Comparison of ENCODE assay signal across 10 mouse cellular contexts in genomic region chr15:31344811-31345211, GRCm38 (mm10). TPM values are rescaled to one million over a fixed set of nuclear protein-coding genes. Genes with fewer than 3 reads are reported as not detected.
DNase-seq lines count a peak whose midpoint lies in the region; ATAC-seq and TF ChIP-seq lines count a peak whose summit lies in the region.
"Had no signal": no experiment of that assay in that cellular context is flagged by ENCODE, and none has a peak within 500 bp of the region (broad histone marks: within the 10 kb centered on the region; RNA-seq: fewer than 3 reads in every experiment).

No protein-coding gene starts in this region.

- peak overlapping the region; percentile 87 for H3K9ac ChIP-seq in CH12.LX (ENCODE audit: insufficient read depth, low read depth)
- H3K9ac ChIP-seq in neural tube, embryonic 12.5 days, result no peak overlapping the region
- no peak overlapping the region for H3K9ac ChIP-seq in midbrain, embryonic 16.5 days (ENCODE audit: low read depth, low read length)

- H3K27me3 ChIP-seq in CH12.LX (replicated peaks), result no peaks in the 10 kb centered on the region
- H3K27me3 ChIP-seq in neural tube, embryonic 12.5 days (replicated peaks), result no peaks in the 10 kb centered on the region
- H3K27me3 ChIP-seq in midbrain, embryonic 16.5 days (ENCODE audit: control insufficient read depth, insufficient read depth, low read depth, low read length), result 0 out of 2 replicates have a peak, but pooled peaks cover 3% of the 10 kb centered on the region

- H3K4me2 ChIP-seq in CH12.LX (ENCODE audit: insufficient read depth, low read depth, poor library complexity, severe bottlenecking), result peak overlapping the region; percentile 72
- no peak overlapping the region for H3K4me2 ChIP-seq in neural tube, embryonic 12.5 days (replicated peaks)
- no peak overlapping the region for H3K4me2 ChIP-seq in midbrain, embryonic 16.5 days (ENCODE audit: low read length)

- TF ChIP-seq RAD21 in CH12.LX (IDR thresholded peaks at IDR 0.05; ENCODE audit: low read depth, low read length), result no peak

- peak; percentile 90 for TF ChIP-seq EP300 in CH12.LX (IDR thresholded peaks at IDR 0.05; ENCODE audit: low read length)

- dilution Hi-C loops in CH12.LX (cut with MboI; ENCODE audit: extremely low pct_ligation_motif_present, extremely low pct_unique_long_range_greater_than_20kb, low sequenced_read_pairs), result no loop called here

- peaks cover 38 to 94% of the 10 kb centered on the region in 2 experiments for H3K4me1 ChIP-seq in CH12.LX (ENCODE audit: control insufficient read depth in 1 of 2, insufficient read depth in 2 of 2)
- peaks cover 14% of the 10 kb centered on the region for H3K4me1 ChIP-seq in cortical plate, adult 2 months (ENCODE audit: control insufficient read depth, insufficient read depth, low read length)
- peaks cover 9% of the 10 kb centered on the region; the same call in 1 of the 2 replicates for H3K4me1 ChIP-seq in neural tube, embryonic 12.5 days
- H3K4me1 ChIP-seq in midbrain, embryonic 16.5 days (ENCODE audit: control insufficient read depth, insufficient read depth, low read length), result peaks cover 4% of the 10 kb centered on the region; the same call in 1 of the 2 replicates

- in situ Hi-C loops in CH12.LX (cut with MboI; ENCODE audit: low pct_ligation_motif_present, low pct_unique_long_range_greater_than_20kb, low sequenced_read_pairs), result no loop called here

- peak overlapping the region; percentile 53 for H3K27ac ChIP-seq in gastrocnemius, adult 2 months
- peak overlapping the region; percentile 86 for H3K27ac ChIP-seq in CH12.LX (ENCODE audit: insufficient read depth, low read depth)
- peak overlapping the region; percentile 93 for H3K27ac ChIP-seq in cortical plate, adult 2 months (ENCODE audit: insufficient read depth, low read length)
- no peak overlapping the region for H3K27ac ChIP-seq in neural tube, embryonic 12.5 days
- no peak overlapping the region for H3K27ac ChIP-seq in midbrain, embryonic 16.5 days (ENCODE audit: low read length)
- H3K27ac ChIP-seq: hindbrain, embryonic 10.5 days had no signal

- peak; percentile 52 for DNase-seq in gastrocnemius, adult 2 months
- DNase-seq in gastrocnemius, adult 8-10 months (ENCODE audit: low spot score in 2 of 2), result no peak
- DNase-seq in CH12.LX (ENCODE audit: extremely low read depth), result peak; percentile 97
- no peak for DNase-seq in lung, postnatal 4 days
- no peak for DNase-seq in thymus, postnatal 10 days (ENCODE audit: low spot score in 2 of 2)
- DNase-seq: gastrocnemius, postnatal 25 days had no signal

- intact Hi-C loops in gastrocnemius, adult 2 months (cut with DNase I), result no loop called here

- peaks cover 20 to 63% of the 10 kb centered on the region in 2 experiments for H3K36me3 ChIP-seq in CH12.LX (replicated peaks in 1 of 2; ENCODE audit: control insufficient read depth in 1 of 2, insufficient read depth in 1 of 2, low read length in 1 of 2)
- H3K36me3 ChIP-seq in neural tube, embryonic 12.5 days, result no peaks in the 10 kb centered on the region
- H3K36me3 ChIP-seq in midbrain, embryonic 16.5 days (ENCODE audit: control insufficient read depth, insufficient read depth, low read length), result no peaks in the 10 kb centered on the region
- H3K36me3 ChIP-seq: hindbrain, embryonic 10.5 days had no signal

- ATAC-seq in neural tube, embryonic 12.5 days (ENCODE audit: low FRiP score, low read depth), result 0 out of 2 replicates have a peak, but pooled peaks have one; percentile 14
- ATAC-seq in midbrain, embryonic 16.5 days, result no peak

- H3K9me3 ChIP-seq in CH12.LX (replicated peaks; ENCODE audit: low read length), result no peaks in the 10 kb centered on the region
- H3K9me3 ChIP-seq in neural tube, embryonic 12.5 days, result no peaks in the 10 kb centered on the region
- no peaks in the 10 kb centered on the region for H3K9me3 ChIP-seq in midbrain, embryonic 16.5 days (replicated peaks; ENCODE audit: control insufficient read depth, low read length, poor library complexity, severe bottlenecking)
- H3K9me3 ChIP-seq: hindbrain, embryonic 10.5 days had no signal

- H3K4me3 ChIP-seq in gastrocnemius, adult 2 months, result no peak overlapping the region
- peak overlapping the region; percentile 34 to 37 (median 35) for H3K4me3 ChIP-seq in CH12.LX (replicated peaks in 1 of 3; ENCODE audit: low read depth in 2 of 3, low read length in 2 of 3, poor library complexity in 1 of 3)
- no peak overlapping the region for H3K4me3 ChIP-seq in cortical plate, adult 2 months (ENCODE audit: insufficient read depth, low read length)
- no peak overlapping the region for H3K4me3 ChIP-seq in neural tube, embryonic 12.5 days
- H3K4me3 ChIP-seq in midbrain, embryonic 16.5 days (ENCODE audit: low read depth, low read length), result no peak overlapping the region
- H3K4me3 ChIP-seq: hindbrain, embryonic 10.5 days had no signal

- H3K79me2 ChIP-seq in CH12.LX (replicated peaks; ENCODE audit: control insufficient read depth, extremely low read depth, insufficient read depth, poor library complexity, severe bottlenecking), result peaks cover 81% of the 10 kb centered on the region

- WGBS in neural tube, embryonic 12.5 days, result 80% methylated on average over 18 of the region's 18 CpGs
- 92% methylated on average over 18 of the region's 18 CpGs for WGBS in midbrain, embryonic 16.5 days

- no peak for TF ChIP-seq CTCF in gastrocnemius, adult 2 months (IDR thresholded peaks at IDR 0.05)
- no peak for TF ChIP-seq CTCF in CH12.LX (conservative IDR thresholded peaks at IDR 0.05 in 1 of 2, IDR thresholded peaks at IDR 0.05 in 1 of 2; ENCODE audit: low read depth in 2 of 2, low read length in 2 of 2)
- no peak for TF ChIP-seq CTCF in cortical plate, adult 2 months (IDR thresholded peaks at IDR 0.05; ENCODE audit: extremely low read depth, insufficient read depth, low read length)

- TF ChIP-seq POLR2A in CH12.LX (IDR thresholded peaks at IDR 0.05; ENCODE audit: low read depth, low read length), result peak; percentile 57; the same call in 1 of the 2 replicates
- peak; percentile 30; the same call in 1 of the 2 replicates for TF ChIP-seq POLR2A in cortical plate, adult 2 months (IDR thresholded peaks at IDR 0.05; ENCODE audit: extremely low read depth, insufficient read depth, low read length)

TF ChIP-seq in CH12.LX, 34 proteins besides CTCF, POLR2A, EP300 and RAD21:
- TF ChIP-seq TCF12 (IDR thresholded peaks at IDR 0.05; ENCODE audit: low read depth, low read length), result peak; percentile 94
- no peak for TF ChIP-seq CHD2 (IDR thresholded peaks at IDR 0.05; ENCODE audit: low read length)
- TF ChIP-seq NRF1 (IDR thresholded peaks at IDR 0.05; ENCODE audit: low read depth, low read length), result peak; percentile 71
- peak; percentile 92 for TF ChIP-seq IRF4 (IDR thresholded peaks at IDR 0.05; ENCODE audit: low read depth, low read length)
- no peak for TF ChIP-seq MYC (IDR thresholded peaks at IDR 0.05; ENCODE audit: low read depth, low read length)
- peak; percentile 85 for TF ChIP-seq BHLHE40 (IDR thresholded peaks at IDR 0.05; ENCODE audit: low read depth, low read length)
- 0 out of 2 replicates have a peak, but pooled peaks have one; percentile 50 for TF ChIP-seq JUND (conservative IDR thresholded peaks at IDR 0.05; ENCODE audit: low read depth, low read length)
- TF ChIP-seq MXI1 (IDR thresholded peaks at IDR 0.05; ENCODE audit: low read depth, low read length), result no peak; the same call in 1 of the 2 replicates
- no peak for TF ChIP-seq PAX5 (IDR thresholded peaks at IDR 0.05; ENCODE audit: low read length)
- TF ChIP-seq TBP (conservative IDR thresholded peaks at IDR 0.05; ENCODE audit: low read depth, low read length), result peak; percentile 86
- TF ChIP-seq MAFK (IDR thresholded peaks at IDR 0.05; ENCODE audit: insufficient replicate concordance, low read length), result peak; percentile 59; the same call in 1 of the 2 replicates
- TF ChIP-seq MAX (IDR thresholded peaks at IDR 0.05; ENCODE audit: low read length), result peak; percentile 57; the same call in 1 of the 2 replicates
- TF ChIP-seq ETS1 (conservative IDR thresholded peaks at IDR 0.05; ENCODE audit: low read depth, low read length), result peak; percentile 94
- peak; percentile 33; the same call in 1 of the 2 replicates for TF ChIP-seq NELFE (IDR thresholded peaks at IDR 0.05; ENCODE audit: low read depth, low read length)
- 0 out of 2 replicates have a peak, but pooled peaks have one; percentile 13 for TF ChIP-seq MEF2A (IDR thresholded peaks at IDR 0.05; ENCODE audit: borderline replicate concordance, low read depth, low read length)
- peak; percentile 66 for TF ChIP-seq HCFC1 (IDR thresholded peaks at IDR 0.05; ENCODE audit: low read depth, low read length)
- TF ChIP-seq UBTF (IDR thresholded peaks at IDR 0.05; ENCODE audit: low read depth, low read length), result no peak
- no peak for TF ChIP-seq POLR2AphosphoS2 (IDR thresholded peaks at IDR 0.05; ENCODE audit: low read depth, low read length)
- TF ChIP-seq MAZ (IDR thresholded peaks at IDR 0.05; ENCODE audit: low read depth, low read length), result no peak
- TF ChIP-seq KAT2A (IDR thresholded peaks at IDR 0.05; ENCODE audit: insufficient replicate concordance, low read length), result 0 out of 2 replicates have a peak, but pooled peaks have one; percentile 4
- peak; percentile 60; the same call in 1 of the 2 replicates for TF ChIP-seq SIN3A (IDR thresholded peaks at IDR 0.05; ENCODE audit: low read length)
- TF ChIP-seq JUN (IDR thresholded peaks at IDR 0.05; ENCODE audit: insufficient read depth, low read depth, low read length), result peak; percentile 61; the same call in 1 of the 2 replicates
- TF ChIP-seq ELF1 (IDR thresholded peaks at IDR 0.05; ENCODE audit: low read depth, low read length), result 0 out of 2 replicates have a peak, but pooled peaks have one; percentile 18
TF ChIP-seq in CH12.LX: peak in this region for 16.

RNA-seq across cellular contexts. Expression of gene Ankrd33b, which starts 22.7 kb away (rescaled TPM):
- 10 to 100 TPM; 11.9 to 31.5 TPM for total RNA-seq in gastrocnemius, adult 2 months (2021)
- total RNA-seq in gastrocnemius, adult 8-10 months (2022), result 10 to 100 TPM; 11.5 to 18.8 (median 16.5) TPM
- total RNA-seq in CH12.LX (2012; rRNA removed) (38.1 and 50.0 TPM in 2 replicates), CH12.LX (2014; rRNA removed) (69.1 and 69.6 TPM in 2 replicates)
- 55.3 and 60.3 TPM in 2 replicates for polyA plus RNA-seq in CH12.LX (2012; ENCODE audit: insufficient read length, low read depth)
- 33.9 and 34.5 TPM in 2 replicates for polyA plus RNA-seq in cortical plate, adult 2 months (2012; rRNA removed)
- 1.0 and 1.4 TPM in 2 replicates for polyA plus RNA-seq in neural tube, embryonic 12.5 days (2016; fragmentation: Nextera tagmentation; extraction: Ambion mirVana)
- 0.53 and 0.69 TPM in 2 replicates for polyA plus RNA-seq in midbrain, embryonic 16.5 days (2015; fragmentation: Nextera tagmentation; extraction: Ambion mirVana)

Comparison
In these comparisons a context has a peak if more than half of its experiments do, and no peak if none do; other contexts are left out.
1. DNase-seq: peak in gastrocnemius, adult 2 months (single experiment) and CH12.LX (single experiment); none in gastrocnemius, adult 8-10 months (0 of 2), lung, postnatal 4 days (0 of 2) and thymus, postnatal 10 days (0 of 2).
2. H3K27ac ChIP-seq: peak in gastrocnemius, adult 2 months (single experiment), CH12.LX (single experiment) and cortical plate, adult 2 months (single experiment); none in neural tube, embryonic 12.5 days (single experiment) and midbrain, embryonic 16.5 days (single experiment).
3. H3K4me3 ChIP-seq: peak in CH12.LX (3 of 3); none in gastrocnemius, adult 2 months (single experiment), cortical plate, adult 2 months (single experiment), neural tube, embryonic 12.5 days (single experiment) and midbrain, embryonic 16.5 days (single experiment).
4. RNA of gene Ankrd33b, which starts 22.7 kb away (polyA plus RNA-seq): 55.3 to 60.3 TPM in CH12.LX and 33.9 to 34.5 TPM in cortical plate, adult 2 months; 1.0 to 1.4 TPM in neural tube, embryonic 12.5 days and 0.53 to 0.69 TPM in midbrain, embryonic 16.5 days; every median in the first group is over 10 times any median in the second.